Mouse (Mus musculus): Measurements from ENCODE around the gene Gpr68. TPM values are rescaled to one million over a fixed set of nuclear protein-coding genes. Genes with fewer than 3 reads are reported as not detected.

Gene Gpr68
- polyA plus RNA-seq, 1 experiment = not detected

GRCm38 (mm10) chr12:100945501-100945900 is 37.5 kb upstream of the Gpr68 start:
- TF ChIP-seq TAL1 (IDR thresholded peaks at IDR 0.05; ENCODE audit: low read length) = no peak
- no peak for TF ChIP-seq GATA1 (IDR thresholded peaks at IDR 0.05; ENCODE audit: low read length)
- Histone ChIP-seq H3K4me1 (ENCODE audit: control insufficient read depth) (no peaks in the 10 kb centered on the region), H3K36me3 (ENCODE audit: control insufficient read depth) (peaks cover 99% of the 10 kb centered on the region), H3K27me3 (ENCODE audit: control insufficient read depth) (no peaks in the 10 kb centered on the region), H3K9me3 (ENCODE audit: control insufficient read depth, low read length) (no peaks in the 10 kb centered on the region), H3K4me3 (replicated peaks) (no peak overlapping the region)

- Histone ChIP-seq H3K27me3 (ENCODE audit: control insufficient read depth) (no peaks in the 10 kb centered on the region), H3K9me3 (ENCODE audit: control insufficient read depth, low read length) (no peaks in the 10 kb centered on the region), H3K36me3 (ENCODE audit: control insufficient read depth) (peaks cover 99% of the 10 kb centered on the region), H3K4me3 (replicated peaks) (no peak overlapping the region), H3K4me1 (ENCODE audit: control insufficient read depth) (no peaks in the 10 kb centered on the region)
- TF ChIP-seq TAL1 (IDR thresholded peaks at IDR 0.05; ENCODE audit: low read length) = no peak
- TF ChIP-seq GATA1 (IDR thresholded peaks at IDR 0.05; ENCODE audit: low read length) = no peak
Observed at GRCm38 (mm10) chr12:100944921-100945336, 36.9 kb upstream of the Gpr68 start.

- TF ChIP-seq TAL1 (IDR thresholded peaks at IDR 0.05; ENCODE audit: low read length) (no peak), GATA1 (IDR thresholded peaks at IDR 0.05; ENCODE audit: low read length) (no peak)
- H3K4me1 ChIP-seq (ENCODE audit: control insufficient read depth) = no peaks in the 10 kb centered on the region
- H3K36me3 ChIP-seq (ENCODE audit: control insufficient read depth) = peaks cover 97% of the 10 kb centered on the region
- no peak overlapping the region for H3K4me3 ChIP-seq (replicated peaks)
- H3K9me3 ChIP-seq (ENCODE audit: control insufficient read depth, low read length) = no peaks in the 10 kb centered on the region
- H3K27me3 ChIP-seq (ENCODE audit: control insufficient read depth) = no peaks in the 10 kb centered on the region
Observed at GRCm38 (mm10) chr12:100943146-100943545, 35.1 kb upstream of the Gpr68 start.

GRCm38 (mm10) chr12:100941361-100941760 is 33.4 kb upstream of the Gpr68 start:
- no peaks in the 10 kb centered on the region for H3K9me3 ChIP-seq (ENCODE audit: control insufficient read depth, low read length)
- H3K4me1 ChIP-seq (ENCODE audit: control insufficient read depth) = no peaks in the 10 kb centered on the region
- no peak overlapping the region for H3K4me3 ChIP-seq (replicated peaks)
- no peaks in the 10 kb centered on the region for H3K27me3 ChIP-seq (ENCODE audit: control insufficient read depth)
- H3K36me3 ChIP-seq (ENCODE audit: control insufficient read depth) = peaks cover 97% of the 10 kb centered on the region
- TF ChIP-seq TAL1 (IDR thresholded peaks at IDR 0.05; ENCODE audit: low read length) (no peak), GATA1 (IDR thresholded peaks at IDR 0.05; ENCODE audit: low read length) (no peak)

GRCm38 (mm10) chr12:100937441-100938360 is 29.7 kb upstream of the Gpr68 start:
- Histone ChIP-seq H3K9me3 (ENCODE audit: control insufficient read depth, low read length) (no peaks in the 10 kb centered on the region), H3K36me3 (ENCODE audit: control insufficient read depth) (peaks cover 97% of the 10 kb centered on the region), H3K27me3 (ENCODE audit: control insufficient read depth) (no peaks in the 10 kb centered on the region), H3K4me1 (ENCODE audit: control insufficient read depth) (no peaks in the 10 kb centered on the region), H3K4me3 (replicated peaks) (no peak overlapping the region)
- TF ChIP-seq GATA1 (IDR thresholded peaks at IDR 0.05; ENCODE audit: low read length) (no peak), TAL1 (IDR thresholded peaks at IDR 0.05; ENCODE audit: low read length) (no peak)

- no peaks in the 10 kb centered on the region for H3K4me1 ChIP-seq (ENCODE audit: control insufficient read depth)
- peaks cover 97% of the 10 kb centered on the region for H3K36me3 ChIP-seq (ENCODE audit: control insufficient read depth)
- H3K9me3 ChIP-seq (ENCODE audit: control insufficient read depth, low read length) = no peaks in the 10 kb centered on the region
- no peak for TF ChIP-seq GATA1 (IDR thresholded peaks at IDR 0.05; ENCODE audit: low read length)
- TF ChIP-seq TAL1 (IDR thresholded peaks at IDR 0.05; ENCODE audit: low read length) = no peak
- no peak overlapping the region for H3K4me3 ChIP-seq (replicated peaks)
- no peaks in the 10 kb centered on the region for H3K27me3 ChIP-seq (ENCODE audit: control insufficient read depth)
Observed at GRCm38 (mm10) chr12:100936737-100937136, 28.7 kb upstream of the Gpr68 start.

GRCm38 (mm10) chr12:100936116-100936515 is 28.1 kb upstream of the Gpr68 start:
- TF ChIP-seq GATA1 (IDR thresholded peaks at IDR 0.05; ENCODE audit: low read length) (no peak), TAL1 (IDR thresholded peaks at IDR 0.05; ENCODE audit: low read length) (no peak)
- Histone ChIP-seq H3K27me3 (ENCODE audit: control insufficient read depth) (no peaks in the 10 kb centered on the region), H3K4me1 (ENCODE audit: control insufficient read depth) (no peaks in the 10 kb centered on the region), H3K9me3 (ENCODE audit: control insufficient read depth, low read length) (no peaks in the 10 kb centered on the region), H3K36me3 (ENCODE audit: control insufficient read depth) (peaks cover 97% of the 10 kb centered on the region), H3K4me3 (replicated peaks) (no peak overlapping the region)

GRCm38 (mm10) chr12:100934796-100935195 is 26.8 kb upstream of the Gpr68 start:
- Histone ChIP-seq H3K36me3 (ENCODE audit: control insufficient read depth) (peaks cover 96% of the 10 kb centered on the region), H3K4me1 (ENCODE audit: control insufficient read depth) (no peaks in the 10 kb centered on the region), H3K9me3 (ENCODE audit: control insufficient read depth, low read length) (no peaks in the 10 kb centered on the region), H3K27me3 (ENCODE audit: control insufficient read depth) (no peaks in the 10 kb centered on the region), H3K4me3 (replicated peaks) (no peak overlapping the region)
- TF ChIP-seq GATA1 (IDR thresholded peaks at IDR 0.05; ENCODE audit: low read length) (no peak), TAL1 (IDR thresholded peaks at IDR 0.05; ENCODE audit: low read length) (no peak)

GRCm38 (mm10) chr12:100931653-100932052 is 23.7 kb upstream of the Gpr68 start:
- no peaks in the 10 kb centered on the region for H3K9me3 ChIP-seq (ENCODE audit: control insufficient read depth, low read length)
- no peaks in the 10 kb centered on the region for H3K27me3 ChIP-seq (ENCODE audit: control insufficient read depth)
- H3K4me1 ChIP-seq (ENCODE audit: control insufficient read depth) = no peaks in the 10 kb centered on the region
- H3K36me3 ChIP-seq (ENCODE audit: control insufficient read depth) = peaks cover 96% of the 10 kb centered on the region
- TF ChIP-seq TAL1 (IDR thresholded peaks at IDR 0.05; ENCODE audit: low read length) (no peak), GATA1 (IDR thresholded peaks at IDR 0.05; ENCODE audit: low read length) (no peak)
- H3K4me3 ChIP-seq (replicated peaks) = no peak overlapping the region

All from erythroblast, embryonic 14.5 days (primary cell).